Mouse (Mus musculus) hindbrain, embryonic 13.5 days (tissue): ENCODE measurements around the gene Cacnb4. TPM values are rescaled to one million over a fixed set of nuclear protein-coding genes. Genes with fewer than 3 reads are reported as not detected.
A peak's percentile ranks its signal among the peaks of the same experiment; 100 is the strongest.

Experiments
- ATAC-seq: fragments of 200-750 bp; cut with Nextera tagmentation; 2 replicates; pipeline ENCODE4 v1.8.0; 2017; ENCODE audit warnings: moderate TSS enrichment; ENCODE audit not compliant: low FRiP score
- H3K27ac ChIP-seq: fragments of 300-500 bp; sonication (generic); 2 replicates; pipeline ENCODE4 v1.5.1; 2015; ENCODE audit warnings: inconsistent platforms, mild to moderate bottlenecking, moderate library complexity
- H3K27me3 ChIP-seq: fragments of 300-500 bp; sonication (generic); 2 replicates; pipeline ENCODE4 v1.6.1; 2015; ENCODE audit warnings: mild to moderate bottlenecking, inconsistent platforms
- H3K36me3 ChIP-seq: fragments of 300-500 bp; sonication (generic); 2 replicates; pipeline ENCODE4 v1.6.1; 2015; ENCODE audit warnings: mild to moderate bottlenecking, inconsistent platforms
- H3K4me1 ChIP-seq: fragments of 300-500 bp; sonication (generic); replicated peaks from 2 replicates; pipeline ENCODE4 v1.6.1; 2015; ENCODE audit warnings: inconsistent platforms
- H3K4me2 ChIP-seq: fragments of 300-500 bp; sonication (generic); 2 replicates; pipeline ENCODE4 v1.6.1; 2015; ENCODE audit warnings: inconsistent platforms, mild to moderate bottlenecking, moderate library complexity
- H3K4me3 ChIP-seq: fragments of 300-500 bp; sonication (generic); 2 replicates; pipeline ENCODE4 v1.5.1; 2015; ENCODE audit warnings: mild to moderate bottlenecking, inconsistent platforms
- H3K9ac ChIP-seq: fragments of 300-500 bp; sonication (generic); 2 replicates; pipeline ENCODE4 v1.6.1; 2015; ENCODE audit warnings: mild to moderate bottlenecking, inconsistent platforms
- H3K9me3 ChIP-seq: fragments of 300-500 bp; sonication (generic); 2 replicates; pipeline ENCODE4 v1.6.1; 2016; ENCODE audit warnings: inconsistent platforms
- WGBS: fragments of 180-500 bp; shearing (Covaris S2); methylation state at CpG from one replicate; pipeline ENCODE4 v1.1.7; 2015; 5-methylcytosine and 5-hydroxymethylcytosine counted together
- polyA plus RNA-seq: library from polyadenylated mRNA; unstranded; fragments of >200 nt; fragmentation: Nextera tagmentation; extraction: Ambion mirVana; gene quantifications from 2 replicates; pipeline ENCODE4 v1.2.1, GENCODE M21; 2015

The Cacnb4 gene
- polyA plus RNA-seq, 1 experiment from 2014 or later, result 13.3 TPM

DNA sequence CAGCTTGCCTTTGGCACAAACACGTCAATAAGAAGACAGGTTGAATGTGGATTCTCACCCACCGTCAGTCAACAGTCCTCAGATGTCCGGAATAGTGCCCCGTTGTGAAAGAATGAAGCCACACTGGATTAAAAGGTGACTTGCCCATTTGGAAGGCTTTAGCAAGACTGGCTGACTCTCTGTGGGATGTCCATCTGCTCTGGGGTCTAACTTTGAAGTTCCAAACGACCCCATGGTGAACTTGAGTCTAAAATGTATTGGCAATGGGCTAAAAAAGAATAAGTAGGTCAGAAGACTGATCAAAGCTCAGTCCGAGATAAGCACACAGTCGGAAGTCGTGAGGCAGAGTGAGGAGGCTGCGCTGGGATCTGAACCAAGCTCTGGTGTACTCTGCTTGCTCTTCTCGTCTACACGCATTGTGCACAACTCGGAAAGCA, 177.5 kb downstream of the Cacnb4 start:
- H3K27ac ChIP-seq, result peak overlapping the region; percentile 85
- H3K4me1 ChIP-seq, result peaks cover 31% of the 10 kb centered on the region
- WGBS, result 83% methylated on average over 12 of the region's 12 CpGs
- no peak overlapping the region for H3K4me2 ChIP-seq
- no peaks in the 10 kb centered on the region for H3K27me3 ChIP-seq
- H3K9ac ChIP-seq, result no peak overlapping the region
- no peak overlapping the region for H3K4me3 ChIP-seq
- H3K36me3 ChIP-seq, result no peaks in the 10 kb centered on the region
- no peak for ATAC-seq
- H3K9me3 ChIP-seq, result no peaks in the 10 kb centered on the region

DNA sequence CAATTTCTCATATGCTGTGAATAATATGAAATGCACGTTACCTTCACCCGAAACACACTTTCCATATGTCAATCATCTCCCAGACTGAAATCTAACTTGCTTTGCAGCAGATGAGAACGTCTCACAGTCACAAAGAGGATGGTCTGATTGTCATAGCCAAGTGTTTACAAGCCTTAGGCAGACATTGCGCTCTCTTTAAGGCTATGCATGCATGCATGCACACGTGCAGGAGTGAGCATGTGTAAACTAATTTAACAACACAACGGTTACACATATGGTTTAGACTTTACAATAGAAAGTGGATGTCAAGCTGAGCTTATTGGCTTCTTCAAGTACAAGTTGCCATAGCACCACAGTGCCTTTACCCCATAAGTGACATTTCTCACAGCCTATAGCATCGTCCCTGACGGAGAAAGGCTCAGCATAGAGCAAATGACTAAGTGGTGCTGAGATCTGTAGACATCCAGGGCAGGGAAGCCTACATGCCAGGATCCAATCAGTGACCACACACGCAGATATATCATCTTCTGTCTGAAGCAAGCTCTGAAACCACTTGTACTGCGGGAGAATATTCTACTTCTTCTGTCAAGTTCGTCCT, 181.4 kb downstream of the Cacnb4 start:
- Histone ChIP-seq H3K9ac (no peak overlapping the region), H3K4me3 (no peak overlapping the region)
- ATAC-seq, result no peak

DNA sequence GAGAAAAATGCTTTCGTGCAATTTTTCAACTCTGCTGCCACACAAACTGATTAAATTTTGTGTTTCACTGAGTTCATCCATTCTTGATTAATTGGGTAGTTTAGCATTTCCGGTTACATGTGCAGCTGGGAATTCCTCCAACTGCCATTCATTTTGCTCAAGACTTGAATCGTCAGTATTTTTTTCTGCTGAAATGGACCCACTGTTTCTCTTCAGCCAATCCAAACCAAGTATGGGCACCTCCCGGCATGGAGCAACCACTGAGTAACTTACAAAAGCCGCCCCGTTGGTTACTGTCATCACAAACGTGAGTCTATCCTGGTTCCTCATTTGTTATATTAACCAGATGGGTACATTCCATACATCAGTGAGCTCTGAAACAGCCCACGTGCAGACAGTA, 182.4 kb downstream of the Cacnb4 start:
- no peak overlapping the region for H3K9ac ChIP-seq
- no peak for ATAC-seq
- WGBS, result 66% methylated on average over 8 of the region's 8 CpGs

More for the DNA sequence above, 181.4 kb downstream of the Cacnb4 start:
- Histone ChIP-seq H3K27ac (no peak overlapping the region), H3K36me3 (no peaks in the 10 kb centered on the region), H3K27me3 (no peaks in the 10 kb centered on the region), H3K9me3 (no peaks in the 10 kb centered on the region), H3K4me1 (peaks cover 32% of the 10 kb centered on the region), H3K4me2 (no peak overlapping the region)
- 81% methylated on average over 11 of the region's 11 CpGs for WGBS

DNA sequence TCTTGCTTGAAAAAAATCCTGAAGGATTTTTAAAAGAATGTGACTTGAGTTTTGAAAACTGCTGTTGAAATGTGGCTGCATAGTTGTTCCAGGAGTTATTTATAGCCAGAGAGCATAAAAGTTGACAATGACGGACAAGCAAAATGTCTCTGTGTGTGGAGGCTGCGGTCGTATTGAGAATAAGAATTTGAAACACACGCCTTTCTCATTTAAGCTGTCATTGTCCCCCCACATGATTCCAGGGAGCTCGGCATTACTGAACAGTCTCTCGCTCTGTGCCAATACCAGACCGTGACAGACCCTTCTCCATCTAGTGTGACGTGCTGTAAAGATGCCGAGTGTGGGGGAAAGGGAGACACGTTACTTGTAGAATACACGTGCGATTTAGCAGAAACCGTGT, 183.8 kb downstream of the Cacnb4 start:
- no peaks in the 10 kb centered on the region for H3K36me3 ChIP-seq
- H3K4me1 ChIP-seq, result peaks cover 18% of the 10 kb centered on the region
- H3K4me2 ChIP-seq, result no peak overlapping the region
- H3K4me3 ChIP-seq, result no peak overlapping the region
- H3K9me3 ChIP-seq, result no peaks in the 10 kb centered on the region
- no peak overlapping the region for H3K27ac ChIP-seq
- H3K9ac ChIP-seq, result no peak overlapping the region
- WGBS, result 55% methylated on average over 13 of the region's 13 CpGs
- no peaks in the 10 kb centered on the region for H3K27me3 ChIP-seq
- no peak for ATAC-seq

More for the DNA sequence above, 182.4 kb downstream of the Cacnb4 start:
- H3K4me2 ChIP-seq, result no peak overlapping the region
- H3K36me3 ChIP-seq, result no peaks in the 10 kb centered on the region
- no peak overlapping the region for H3K4me3 ChIP-seq
- H3K27me3 ChIP-seq, result no peaks in the 10 kb centered on the region
- no peak overlapping the region for H3K27ac ChIP-seq
- H3K4me1 ChIP-seq, result peaks cover 23% of the 10 kb centered on the region
- no peaks in the 10 kb centered on the region for H3K9me3 ChIP-seq

DNA sequence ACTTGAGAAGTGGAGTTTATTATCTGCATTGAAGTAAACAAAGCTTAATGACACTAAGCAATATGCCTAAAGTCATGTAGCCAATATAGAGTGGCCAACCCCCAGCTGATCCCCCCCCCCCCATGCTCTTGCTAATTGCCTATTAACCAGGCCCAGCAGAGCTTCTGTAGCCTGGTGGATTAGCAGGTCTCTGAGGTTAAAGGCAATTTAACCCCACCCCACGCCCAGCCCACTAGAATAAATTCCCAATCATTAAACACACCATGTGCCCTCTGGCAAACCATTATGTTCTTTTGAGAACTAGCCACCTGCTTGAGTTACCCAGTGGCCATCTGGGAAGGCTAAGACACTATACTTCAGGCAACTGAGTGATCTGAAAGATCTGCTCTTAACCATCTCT, 186.8 kb downstream of the Cacnb4 start:
- H3K27ac ChIP-seq, result no peak overlapping the region
- WGBS, result 48% methylated on average over 1 of the region's 1 CpGs
- no peak for ATAC-seq

DNA sequence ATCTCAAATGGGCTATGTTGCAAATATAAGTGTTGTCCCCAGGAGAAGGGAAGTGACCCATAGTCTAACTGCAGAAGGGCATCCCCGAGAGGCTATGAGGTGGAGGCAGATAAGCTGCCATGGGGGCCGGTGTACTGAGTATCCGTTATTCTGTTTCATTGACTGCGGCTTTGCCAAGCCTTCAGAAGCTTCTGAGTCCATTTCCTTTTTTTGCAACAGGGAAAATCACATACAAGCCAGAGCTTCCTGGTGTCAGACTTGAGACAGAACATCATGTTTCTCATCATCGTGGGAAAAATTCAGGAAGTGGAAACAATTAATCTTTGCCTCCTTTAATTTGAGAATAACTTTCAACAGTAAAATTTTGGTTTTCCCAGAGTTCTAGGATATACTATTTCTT, 193.1 kb downstream of the Cacnb4 start:
- Histone ChIP-seq H3K4me2 (no peak overlapping the region), H3K4me3 (no peak overlapping the region), H3K27ac (no peak overlapping the region), H3K4me1 (no peaks in the 10 kb centered on the region), H3K9ac (no peak overlapping the region), H3K27me3 (no peaks in the 10 kb centered on the region), H3K9me3 (no peaks in the 10 kb centered on the region), H3K36me3 (no peaks in the 10 kb centered on the region)
- no peak for ATAC-seq
- WGBS, result 85% methylated on average over 5 of the region's 5 CpGs

More for the DNA sequence above, 186.8 kb downstream of the Cacnb4 start:
- Histone ChIP-seq H3K4me3 (no peak overlapping the region), H3K4me2 (no peak overlapping the region), H3K9me3 (no peaks in the 10 kb centered on the region), H3K4me1 (peaks cover 12% of the 10 kb centered on the region), H3K36me3 (no peaks in the 10 kb centered on the region), H3K9ac (no peak overlapping the region), H3K27me3 (no peaks in the 10 kb centered on the region)

DNA sequence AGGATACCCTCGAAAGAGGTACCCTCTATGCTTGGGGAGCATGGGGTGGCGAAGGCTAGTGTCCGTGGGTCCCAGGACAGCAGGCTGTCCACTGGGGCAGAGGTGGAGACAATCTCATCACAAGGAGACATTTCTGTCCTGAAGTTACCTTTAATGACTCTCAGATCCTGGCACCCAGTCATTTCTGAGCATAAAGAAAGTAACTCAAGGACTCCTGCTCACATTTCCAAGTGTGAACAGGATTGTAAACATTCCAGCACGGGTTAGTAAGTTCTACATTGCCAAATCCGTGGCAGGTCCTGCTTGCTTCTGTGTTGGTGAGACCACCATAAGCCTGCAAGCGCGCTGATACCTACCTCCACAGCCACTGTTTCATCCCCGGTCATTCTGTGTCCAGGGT, 196.2 kb downstream of the Cacnb4 start:
- Histone ChIP-seq H3K4me3 (no peak overlapping the region), H3K9me3 (no peaks in the 10 kb centered on the region), H3K36me3 (peaks cover 20% of the 10 kb centered on the region), H3K9ac (no peak overlapping the region), H3K27me3 (no peaks in the 10 kb centered on the region), H3K4me1 (no peaks in the 10 kb centered on the region), H3K27ac (no peak overlapping the region), H3K4me2 (no peak overlapping the region)
- ATAC-seq, result no peak
- WGBS, result 92% methylated on average over 8 of the region's 8 CpGs

DNA sequence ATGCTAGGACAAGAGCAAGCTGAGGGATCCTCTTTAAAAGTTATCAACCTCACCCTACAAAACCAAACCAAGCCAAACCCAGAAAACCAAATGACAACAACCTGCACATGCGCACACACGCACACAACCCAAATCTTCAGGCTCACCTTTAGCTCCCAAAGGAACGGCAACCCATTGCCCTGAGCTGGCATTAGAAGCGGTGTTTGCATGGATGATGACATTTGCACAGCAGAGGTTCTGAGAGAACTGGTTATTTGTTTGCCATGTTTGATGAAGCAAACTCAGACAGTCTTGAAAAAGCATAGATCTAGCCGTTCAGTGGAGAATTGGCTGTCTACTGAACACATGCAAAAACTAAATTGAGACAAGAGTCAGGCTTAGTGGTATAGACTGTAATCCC, 198.1 kb downstream of the Cacnb4 start:
- H3K27me3 ChIP-seq, result no peaks in the 10 kb centered on the region
- H3K4me1 ChIP-seq, result no peaks in the 10 kb centered on the region
- no peak overlapping the region for H3K27ac ChIP-seq
- no peaks in the 10 kb centered on the region for H3K9me3 ChIP-seq
- no peak overlapping the region for H3K4me3 ChIP-seq
- peaks cover 40% of the 10 kb centered on the region for H3K36me3 ChIP-seq
- WGBS, result 94% methylated on average over 5 of the region's 5 CpGs
- H3K4me2 ChIP-seq, result no peak overlapping the region
- ATAC-seq, result no peak
- no peak overlapping the region for H3K9ac ChIP-seq

DNA sequence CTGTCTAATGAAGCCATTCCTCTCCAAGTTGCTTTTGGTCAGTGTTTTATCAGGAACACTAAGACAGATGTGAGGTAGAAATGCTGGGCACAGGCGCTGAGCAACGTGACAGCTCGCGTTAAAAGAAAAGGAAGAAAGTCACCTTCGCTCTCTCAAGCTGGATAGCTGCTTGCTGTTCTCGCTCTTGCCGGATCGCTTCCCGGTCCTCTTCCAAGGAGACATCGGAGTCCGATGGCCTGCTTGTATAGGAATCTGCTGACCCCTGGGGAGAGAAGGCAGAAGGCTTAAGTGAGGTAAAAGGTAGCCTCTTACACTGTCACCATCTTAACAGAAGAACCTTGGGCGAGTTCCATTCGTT, 199.1 kb downstream of the Cacnb4 start:
- H3K4me3 ChIP-seq, result no peak overlapping the region
- WGBS, result 92% methylated on average over 13 of the region's 13 CpGs
- no peak overlapping the region for H3K4me2 ChIP-seq
- no peak for ATAC-seq
- no peak overlapping the region for H3K9ac ChIP-seq
- no peaks in the 10 kb centered on the region for H3K4me1 ChIP-seq
- H3K36me3 ChIP-seq, result peaks cover 48% of the 10 kb centered on the region
- no peak overlapping the region for H3K27ac ChIP-seq
- H3K27me3 ChIP-seq, result no peaks in the 10 kb centered on the region
- no peaks in the 10 kb centered on the region for H3K9me3 ChIP-seq

DNA sequence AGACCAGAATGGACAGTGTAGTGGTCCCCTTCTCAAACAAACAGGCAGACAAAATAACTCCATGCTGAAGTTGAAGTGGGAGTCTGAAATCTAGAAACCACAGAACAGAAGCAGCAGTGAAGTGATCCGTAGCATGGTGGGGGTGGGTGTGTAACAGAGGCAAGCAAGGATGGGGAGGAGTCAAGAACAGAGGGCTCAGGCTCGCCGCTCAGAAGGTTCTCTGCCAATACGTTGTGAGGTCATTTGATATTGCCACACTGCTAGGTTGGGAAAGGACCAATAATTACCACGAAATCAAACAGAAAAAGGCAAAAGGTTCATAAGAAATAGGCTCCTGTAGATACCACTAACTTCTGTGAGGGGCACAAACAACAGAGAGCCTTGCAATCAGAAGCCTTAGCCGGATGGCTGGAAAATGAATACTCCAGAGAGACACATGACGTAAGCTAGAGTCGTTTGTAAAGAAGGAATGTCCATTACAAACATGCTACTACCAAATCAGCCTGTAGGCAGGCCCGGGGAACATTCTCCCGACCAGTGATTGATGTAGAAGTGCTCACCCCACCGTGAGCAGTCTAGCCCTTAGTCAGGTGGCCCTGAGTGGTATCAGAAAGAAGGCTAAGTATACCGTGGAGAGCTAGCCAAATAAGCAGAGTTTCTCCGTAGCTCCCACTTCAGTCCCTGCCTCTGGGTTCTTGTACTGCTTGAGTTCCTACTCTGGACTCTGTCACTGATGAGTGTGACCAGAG, 199.7 kb downstream of the Cacnb4 start:
- ATAC-seq, result no peak
- H3K9me3 ChIP-seq, result no peaks in the 10 kb centered on the region

DNA sequence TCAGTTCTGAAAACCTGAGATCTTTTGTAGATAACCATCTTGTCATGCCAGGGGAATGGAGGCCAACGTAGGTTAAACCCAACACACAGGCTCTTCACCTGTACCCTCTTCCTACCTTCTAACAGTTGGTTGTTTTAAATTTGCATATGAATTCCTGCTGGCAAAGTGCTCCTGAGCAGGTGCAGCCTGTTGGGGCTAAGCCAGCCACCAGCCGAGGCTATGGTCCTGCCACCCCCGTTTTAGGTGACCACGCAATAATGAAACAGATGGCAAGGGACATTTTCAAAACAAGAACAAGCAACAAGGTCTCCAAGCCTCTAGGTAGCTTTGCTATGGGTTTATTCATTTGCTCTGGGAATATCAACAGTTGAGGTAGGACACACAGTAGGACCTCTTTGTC, 200.8 kb downstream of the Cacnb4 start:
- Histone ChIP-seq H3K4me2 (no peak overlapping the region), H3K9me3 (no peaks in the 10 kb centered on the region), H3K36me3 (peaks cover 48% of the 10 kb centered on the region), H3K9ac (no peak overlapping the region), H3K27ac (no peak overlapping the region), H3K27me3 (no peaks in the 10 kb centered on the region), H3K4me3 (no peak overlapping the region), H3K4me1 (no peaks in the 10 kb centered on the region)
- no peak for ATAC-seq
- WGBS, result 92% methylated on average over 4 of the region's 4 CpGs

More for the DNA sequence above, 199.7 kb downstream of the Cacnb4 start:
- no peak overlapping the region for H3K4me3 ChIP-seq
- peaks cover 48% of the 10 kb centered on the region for H3K36me3 ChIP-seq
- WGBS, result 76% methylated on average over 13 of the region's 13 CpGs
- no peaks in the 10 kb centered on the region for H3K27me3 ChIP-seq
- H3K9ac ChIP-seq, result no peak overlapping the region
- H3K4me2 ChIP-seq, result no peak overlapping the region
- H3K27ac ChIP-seq, result no peak overlapping the region
- no peaks in the 10 kb centered on the region for H3K4me1 ChIP-seq

DNA sequence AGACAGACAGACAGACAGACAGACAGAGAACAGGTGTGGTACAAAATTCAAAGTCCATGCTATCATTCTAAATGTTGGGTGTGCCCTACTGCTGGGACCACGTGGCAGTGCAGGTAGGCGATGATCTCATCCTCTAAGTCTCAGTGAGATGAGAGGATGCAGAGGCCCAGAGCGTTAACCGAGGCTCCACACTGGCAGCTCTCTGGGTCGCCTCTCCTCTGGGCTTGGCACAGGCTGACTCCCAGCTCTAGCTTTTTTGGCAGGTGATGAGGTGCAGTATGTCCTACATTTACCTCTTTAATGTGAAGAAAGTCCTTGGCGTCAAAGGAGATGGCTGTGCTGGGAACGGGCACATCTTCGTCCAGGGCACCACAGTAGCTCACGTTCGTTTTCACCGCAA, 202.1 kb downstream of the Cacnb4 start:
- Histone ChIP-seq H3K27me3 (no peaks in the 10 kb centered on the region), H3K9ac (no peak overlapping the region), H3K27ac (no peak overlapping the region), H3K4me2 (no peak overlapping the region), H3K4me3 (no peak overlapping the region), H3K4me1 (no peaks in the 10 kb centered on the region), H3K36me3 (peaks cover 48% of the 10 kb centered on the region), H3K9me3 (no peaks in the 10 kb centered on the region)
- no peak for ATAC-seq
- WGBS, result 94% methylated on average over 11 of the region's 11 CpGs
